Mouse (Mus musculus): Measurements from ENCODE around the gene E130309D02Rik.

GRCm38 (mm10) chr5:143328690-143329495 is 13.7 kb upstream of the E130309D02Rik start, which contains the start of gene Zdhhc4:
- TF ChIP-seq CTCF (conservative IDR thresholded peaks at IDR 0.05; ENCODE audit: insufficient read depth, insufficient read length, low read depth, low read length) (no peak), POLR2A (IDR thresholded peaks at IDR 0.05; ENCODE audit: low read depth, low read length) (no peak)

All from kidney, adult 2 months (tissue).